Mouse (Mus musculus) heart, adult 2 months (tissue): ENCODE measurements around the gene Bach2.

ENCODE experiments used
- CTCF ChIP-seq: fragments of 200-600 bp; IDR thresholded peaks from 2 replicates; pipeline ENCODE4 v1.8.1; 2022; ENCODE audit warnings: antibody characterized with exemption, mild to moderate bottlenecking, moderate library complexity
- EP300 ChIP-seq: fragments of 200-500 bp; IDR thresholded peaks from 2 replicates; pipeline ENCODE4 v1.6.1; 2011; ENCODE audit warnings: low read depth, low read length, control low read depth; ENCODE audit not compliant: insufficient read depth
- POLR2A ChIP-seq: fragments of 200-500 bp; IDR thresholded peaks from 2 replicates; pipeline ENCODE4 v1.6.1; 2011; ENCODE audit warnings: mild to moderate bottlenecking, low read depth, low read length, control low read depth; ENCODE audit not compliant: insufficient read depth

- TF ChIP-seq CTCF (no peak), EP300 (no peak), POLR2A (no peak)
Measured at GRCm38 (mm10) chr4:32601135-32601534, 362.5 kb downstream of the Bach2 start.
